In genomic region chr5:99165807-99166360, GRCm38 (mm10) we compare ENCODE assay signal across 23 mouse cellular contexts.
DNase-seq lines count a peak whose midpoint lies in the region; ATAC-seq lines count a peak whose summit lies in the region.
"Had no signal": no experiment of that assay in that cellular context is flagged by ENCODE, and none has a peak within 500 bp of the region (broad histone marks: within the 10 kb centered on the region; RNA-seq: fewer than 3 reads in every experiment).

No protein-coding gene starts in this region.

- peak; percentile 51 for DNase-seq in embryo, embryonic 10.5 days (ENCODE audit: low spot score)
- DNase-seq in embryo, embryonic 10 days (ENCODE audit: low spot score), result no peak
- peak; percentile 88 for DNase-seq in forelimb bud, embryonic 11.5 days (ENCODE audit: low read depth, low spot score)
- DNase-seq in left cerebral cortex, adult 11 months (ENCODE audit: low spot score), result no peak
- no peak for DNase-seq in right cerebral cortex, postnatal 10 days (ENCODE audit: low spot score in 2 of 2)
- no peak for DNase-seq in layer of hippocampus, postnatal 10 days (ENCODE audit: low spot score in 2 of 2)
- DNase-seq: adrenal gland, postnatal 10 days; B cell, adult 2 months; cerebellum, adult 11 months; cerebellum, adult 8-10 months; cerebellum, postnatal 25 days; gastrocnemius, postnatal 14 days; heart, adult 2 months; heart, postnatal 14 days had no signal

- WGBS in limb, embryonic 12.5 days, result 6% methylated on average over 3 of the region's 3 CpGs

- no peaks in the 10 kb centered on the region for H3K9me3 ChIP-seq in limb, embryonic 12.5 days
- H3K9me3 ChIP-seq: heart, embryonic 15.5 days; hindbrain, embryonic 13.5 days; intestine, embryonic 15.5 days had no signal

- no peak overlapping the region for H3K4me2 ChIP-seq in limb, embryonic 12.5 days
- H3K4me2 ChIP-seq: heart, embryonic 11.5 days; heart, embryonic 15.5 days; hindbrain, embryonic 13.5 days; intestine, embryonic 15.5 days had no signal

- no peaks in the 10 kb centered on the region; the same call in 1 of the 2 replicates for H3K27me3 ChIP-seq in limb, embryonic 12.5 days
- H3K27me3 ChIP-seq: heart, embryonic 15.5 days; hindbrain, embryonic 13.5 days; intestine, embryonic 15.5 days had no signal

- H3K36me3 ChIP-seq in limb, embryonic 12.5 days, result no peaks in the 10 kb centered on the region
- H3K36me3 ChIP-seq: G1E; heart, embryonic 15.5 days; hindbrain, embryonic 13.5 days; intestine, embryonic 15.5 days had no signal

- H3K4me1 ChIP-seq in limb, embryonic 12.5 days (replicated peaks), result peaks cover 57% of the 10 kb centered on the region
- H3K4me1 ChIP-seq: heart, embryonic 15.5 days; intestine, embryonic 15.5 days had no signal

- H3K9ac ChIP-seq in limb, embryonic 12.5 days (replicated peaks), result no peak overlapping the region
- H3K9ac ChIP-seq: heart, embryonic 15.5 days; hindbrain, embryonic 13.5 days; intestine, embryonic 15.5 days had no signal

- ATAC-seq in limb, embryonic 12.5 days (ENCODE audit: insufficient number of reproducible peaks, insufficient read depth, low FRiP score, low TSS enrichment, low read depth), result peak; percentile 79
- ATAC-seq: CD4-positive, CD25-positive, alpha-beta regulatory T cell, adult 4 months; forebrain, embryonic 16.5 days; hindbrain, postnatal 0 days; intestine, embryonic 15.5 days had no signal

- H3K27ac ChIP-seq in limb, embryonic 12.5 days, result no peak overlapping the region; the same call in 1 of the 2 replicates
- H3K27ac ChIP-seq: heart, adult 2 months; heart, embryonic 15.5 days; hindbrain, embryonic 13.5 days; hindbrain, postnatal 0 days; intestine, embryonic 15.5 days had no signal

- H3K4me3 ChIP-seq in limb, embryonic 12.5 days (replicated peaks), result no peak overlapping the region
- H3K4me3 ChIP-seq: heart, adult 2 months; heart, embryonic 15.5 days; hindbrain, embryonic 13.5 days; intestine, embryonic 15.5 days had no signal

Comparison
In these comparisons a context has a peak if more than half of its experiments do, and no peak if none do; other contexts are left out.
1. DNase-seq: peak in embryo, embryonic 10.5 days (single experiment) and forelimb bud, embryonic 11.5 days (single experiment); none in embryo, embryonic 10 days (single experiment), left cerebral cortex, adult 11 months (single experiment), right cerebral cortex, postnatal 10 days (0 of 2) and layer of hippocampus, postnatal 10 days (0 of 2).